Mouse (Mus musculus): ENCODE results near the gene Scrn2.
A peak's percentile ranks its signal among the peaks of the same experiment; 100 is the strongest.

- peak; percentile 87 for TF ChIP-seq POLR2A (IDR thresholded peaks at IDR 0.05; ENCODE audit: insufficient read depth, low read depth, low read length)
- peak; percentile 63 for TF ChIP-seq CTCF (IDR thresholded peaks at IDR 0.05)
These were observed 20.6 kb downstream of the Scrn2 start, which contains the start of gene Osbpl7 for GRCm38 (mm10) chr11:97050216-97050943.

Data from heart, adult 2 months (tissue).